Mouse (Mus musculus) heart, embryonic 14.5 days (tissue): ENCODE measurements around the gene A230072I06Rik. TPM values are rescaled to one million over a fixed set of nuclear protein-coding genes. Genes with fewer than 3 reads are reported as not detected.

ENCODE experiments used
- polyA plus RNA-seq: library from polyadenylated mRNA; unstranded; fragments of >200 nt; fragmentation: Nextera tagmentation; extraction: Ambion mirVana; gene quantifications from 2 replicates; pipeline ENCODE4 v1.2.1, GENCODE M21; 2014

Gene A230072I06Rik
- polyA plus RNA-seq, 1 experiment from 2014 or later = not detected

Other genes with a start within 250 kb of the A230072I06Rik start
- gene Sox1, start 116.5 kb downstream of the A230072I06Rik start, polyA plus RNA-seq = not detected in 2 replicates